Comparison of ENCODE assay signal across 15 mouse cellular contexts in the genomic region with DNA sequence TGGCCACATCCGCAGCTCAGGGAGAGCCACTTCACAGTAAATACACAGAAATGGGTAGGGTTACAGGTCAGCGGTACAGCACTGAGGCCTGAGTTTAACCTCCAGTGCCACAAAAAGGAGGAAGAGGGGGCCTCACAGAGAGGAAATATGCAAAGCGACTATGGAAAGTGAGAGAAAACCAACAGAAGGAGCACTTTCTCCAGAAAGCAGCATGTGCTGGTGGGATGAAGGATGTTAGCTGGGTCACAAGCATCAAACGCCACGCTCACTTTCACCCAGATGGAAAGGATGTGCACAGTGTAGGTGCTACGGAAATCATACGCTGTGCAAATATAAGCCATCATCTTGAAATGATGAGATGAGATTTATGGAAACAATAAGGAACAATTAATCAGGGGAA. TPM values are rescaled to one million over a fixed set of nuclear protein-coding genes. Genes with fewer than 3 reads are reported as not detected.
A peak's percentile ranks its signal among the peaks of the same experiment; 100 is the strongest.
DNase-seq lines count a peak whose midpoint lies in the region; ATAC-seq lines count a peak whose summit lies in the region.
"Had no signal": no experiment of that assay in that cellular context is flagged by ENCODE, and none has a peak within 500 bp of the region (broad histone marks: within the 10 kb centered on the region; RNA-seq: fewer than 3 reads in every experiment).

No protein-coding gene starts in this region.

- no peaks in the 10 kb centered on the region for H3K4me1 ChIP-seq in heart, embryonic 11.5 days (ENCODE audit: control insufficient read depth, insufficient read depth, low read length)
- H3K4me1 ChIP-seq in kidney, embryonic 14.5 days (ENCODE audit: control insufficient read depth, insufficient read depth, low read length) = peaks cover 4% of the 10 kb centered on the region; the same call in 1 of the 2 replicates
- no peaks in the 10 kb centered on the region for H3K4me1 ChIP-seq in midbrain, embryonic 11.5 days (ENCODE audit: control insufficient read depth, insufficient read depth, low read length)
- no peaks in the 10 kb centered on the region for H3K4me1 ChIP-seq in midbrain, embryonic 13.5 days (replicated peaks)
- H3K4me1 ChIP-seq in stomach, embryonic 16.5 days (ENCODE audit: control insufficient read depth, insufficient read depth, low read length) = peaks cover 6% of the 10 kb centered on the region
- H3K4me1 ChIP-seq: midbrain, embryonic 10.5 days had no signal

- H3K27ac ChIP-seq in heart, embryonic 11.5 days (ENCODE audit: low read depth, low read length) = peak overlapping the region; percentile 86
- H3K27ac ChIP-seq in kidney, embryonic 14.5 days (ENCODE audit: low read depth, low read length) = peak overlapping the region; percentile 48; the same call in 1 of the 2 replicates
- no peak overlapping the region for H3K27ac ChIP-seq in midbrain, embryonic 11.5 days (ENCODE audit: low read depth, low read length)
- H3K27ac ChIP-seq in midbrain, embryonic 13.5 days = no peak overlapping the region
- H3K27ac ChIP-seq in stomach, embryonic 16.5 days (ENCODE audit: low read length) = no peak overlapping the region
- H3K27ac ChIP-seq: midbrain, embryonic 10.5 days had no signal

- no peaks in the 10 kb centered on the region; the same call in 1 of the 2 replicates for H3K36me3 ChIP-seq in heart, embryonic 11.5 days (ENCODE audit: control insufficient read depth, insufficient read depth, low read length)
- no peaks in the 10 kb centered on the region for H3K36me3 ChIP-seq in kidney, embryonic 14.5 days (ENCODE audit: control insufficient read depth, insufficient read depth, low read length)
- H3K36me3 ChIP-seq in midbrain, embryonic 11.5 days (ENCODE audit: control insufficient read depth, insufficient read depth, low read length) = no peaks in the 10 kb centered on the region
- no peaks in the 10 kb centered on the region for H3K36me3 ChIP-seq in midbrain, embryonic 13.5 days
- no peaks in the 10 kb centered on the region for H3K36me3 ChIP-seq in stomach, embryonic 16.5 days (ENCODE audit: control insufficient read depth, insufficient read depth, low read length)
- H3K36me3 ChIP-seq: midbrain, embryonic 10.5 days had no signal

- 67% methylated on average over 7 of the region's 7 CpGs for WGBS in heart, embryonic 11.5 days (ENCODE audit: insufficient replicate concordance)
- 16% methylated on average over 7 of the region's 7 CpGs for WGBS in kidney, embryonic 14.5 days
- WGBS in midbrain, embryonic 11.5 days = 90% methylated on average over 7 of the region's 7 CpGs
- WGBS in midbrain, embryonic 13.5 days = 93% methylated on average over 7 of the region's 7 CpGs
- whole genome bisulfite sequencing in stomach, embryonic 16.5 days = 38% methylated on average over 7 of the region's 7 CpGs

- no peak overlapping the region for H3K9ac ChIP-seq in heart, embryonic 11.5 days (ENCODE audit: low read depth, low read length)
- no peak overlapping the region for H3K9ac ChIP-seq in kidney, embryonic 14.5 days (ENCODE audit: low read depth, low read length)
- H3K9ac ChIP-seq in midbrain, embryonic 11.5 days (ENCODE audit: low read length) = no peak overlapping the region
- H3K9ac ChIP-seq in midbrain, embryonic 13.5 days (replicated peaks) = no peak overlapping the region
- H3K9ac ChIP-seq in stomach, embryonic 16.5 days (ENCODE audit: low read length) = no peak overlapping the region

- no peak overlapping the region for H3K4me3 ChIP-seq in heart, embryonic 11.5 days (ENCODE audit: low read depth, low read length)
- H3K4me3 ChIP-seq in kidney, embryonic 14.5 days (ENCODE audit: low read length) = no peak overlapping the region
- no peak overlapping the region for H3K4me3 ChIP-seq in midbrain, embryonic 11.5 days (ENCODE audit: low read depth, low read length)
- H3K4me3 ChIP-seq in midbrain, embryonic 13.5 days (replicated peaks) = no peak overlapping the region
- H3K4me3 ChIP-seq in stomach, embryonic 16.5 days (replicated peaks; ENCODE audit: low read length) = no peak overlapping the region
- H3K4me3 ChIP-seq: erythroblast, embryonic 14.5 days; midbrain, embryonic 10.5 days had no signal

- H3K27me3 ChIP-seq in heart, embryonic 11.5 days (ENCODE audit: control insufficient read depth, insufficient read depth, low read length) = no peaks in the 10 kb centered on the region
- H3K27me3 ChIP-seq in kidney, embryonic 14.5 days (ENCODE audit: control insufficient read depth, insufficient read depth, low read length) = no peaks in the 10 kb centered on the region
- no peaks in the 10 kb centered on the region for H3K27me3 ChIP-seq in midbrain, embryonic 11.5 days (ENCODE audit: control insufficient read depth, insufficient read depth, low read length)
- H3K27me3 ChIP-seq in midbrain, embryonic 13.5 days = no peaks in the 10 kb centered on the region
- H3K27me3 ChIP-seq in stomach, embryonic 16.5 days (ENCODE audit: control insufficient read depth, insufficient read depth, low read length) = no peaks in the 10 kb centered on the region
- H3K27me3 ChIP-seq: Patski had no signal

- ATAC-seq in heart, embryonic 11.5 days (replicated peaks; ENCODE audit: insufficient number of reproducible peaks, low FRiP score, low TSS enrichment) = peak; percentile 32
- ATAC-seq in kidney, embryonic 14.5 days (ENCODE audit: low FRiP score, low TSS enrichment) = peak; percentile 67
- no peak for ATAC-seq in midbrain, embryonic 11.5 days (ENCODE audit: low FRiP score)
- no peak for ATAC-seq in midbrain, embryonic 13.5 days
- 0 out of 2 replicates have a peak, but pooled peaks have one; percentile 7 for ATAC-seq in stomach, embryonic 16.5 days (ENCODE audit: insufficient read depth, low FRiP score)
- ATAC-seq: forebrain, embryonic 16.5 days; Patski had no signal

- DNase-seq in heart, postnatal 4 days = no peak
- no peak for DNase-seq in kidney, postnatal 10 days
- DNase-seq in midbrain, embryonic 11.5 days (ENCODE audit: low spot score, missing footprints) = peak; percentile 19
- DNase-seq in thymus, postnatal 25 days = no peak
- DNase-seq: cerebellum, postnatal 10 days; right cerebral cortex, adult 18-20 months; thymus, postnatal 4 days had no signal

- no peak overlapping the region for H3K4me2 ChIP-seq in heart, embryonic 11.5 days
- H3K4me2 ChIP-seq in kidney, embryonic 14.5 days (replicated peaks; ENCODE audit: low read depth, low read length) = no peak overlapping the region
- H3K4me2 ChIP-seq in midbrain, embryonic 11.5 days = no peak overlapping the region
- no peak overlapping the region for H3K4me2 ChIP-seq in midbrain, embryonic 13.5 days (replicated peaks)
- no peak overlapping the region for H3K4me2 ChIP-seq in stomach, embryonic 16.5 days (ENCODE audit: low read depth, low read length)

- H3K9me3 ChIP-seq in heart, embryonic 11.5 days (replicated peaks; ENCODE audit: control insufficient read depth, low read length) = no peaks in the 10 kb centered on the region
- no peaks in the 10 kb centered on the region for H3K9me3 ChIP-seq in kidney, embryonic 14.5 days (ENCODE audit: control insufficient read depth, low read length)
- no peaks in the 10 kb centered on the region for H3K9me3 ChIP-seq in midbrain, embryonic 11.5 days (ENCODE audit: control insufficient read depth, low read length)
- no peaks in the 10 kb centered on the region for H3K9me3 ChIP-seq in midbrain, embryonic 13.5 days
- H3K9me3 ChIP-seq in stomach, embryonic 16.5 days (replicated peaks; ENCODE audit: control insufficient read depth, low read length) = no peaks in the 10 kb centered on the region
- H3K9me3 ChIP-seq: midbrain, embryonic 10.5 days had no signal

RNA-seq across cellular contexts. Expression of a gene that starts 28.3 kb away (rescaled TPM):
- 31.3 and 33.6 TPM in 2 replicates for polyA plus RNA-seq in heart, embryonic 11.5 days (2014; fragmentation: Nextera tagmentation; extraction: Ambion mirVana)
- total RNA-seq in heart, postnatal 4 days (2021) = 10 to 100 TPM; 38.6 to 45.5 TPM
- 11.0 and 12.7 TPM in 2 replicates for polyA plus RNA-seq in kidney, embryonic 14.5 days (2014; fragmentation: Nextera tagmentation; extraction: Ambion mirVana)
- 3.9 and 4.5 TPM in 2 replicates for polyA plus RNA-seq in midbrain, embryonic 11.5 days (2014; fragmentation: Nextera tagmentation; extraction: Ambion mirVana)
- polyA plus RNA-seq in midbrain, embryonic 13.5 days (2015; fragmentation: Nextera tagmentation; extraction: Ambion mirVana) = 4.3 and 4.5 TPM in 2 replicates
- polyA plus RNA-seq in stomach, embryonic 16.5 days (2015; fragmentation: Nextera tagmentation; extraction: Ambion mirVana) = 13.2 and 14.8 TPM in 2 replicates

RNA-seq across cellular contexts. Expression of a gene that starts 46.6 kb away (rescaled TPM):
- polyA plus RNA-seq in heart, embryonic 11.5 days (2014; fragmentation: Nextera tagmentation; extraction: Ambion mirVana) = 92.8 and 93.4 TPM in 2 replicates
- 10 to 100 TPM; 63.8 to 66.8 TPM for total RNA-seq in heart, postnatal 4 days (2021)
- 83.1 and 100 TPM in 2 replicates for polyA plus RNA-seq in kidney, embryonic 14.5 days (2014; fragmentation: Nextera tagmentation; extraction: Ambion mirVana)
- 77.1 and 78.9 TPM in 2 replicates for polyA plus RNA-seq in midbrain, embryonic 11.5 days (2014; fragmentation: Nextera tagmentation; extraction: Ambion mirVana)
- polyA plus RNA-seq in midbrain, embryonic 13.5 days (2015; fragmentation: Nextera tagmentation; extraction: Ambion mirVana) = 54.1 and 55.3 TPM in 2 replicates
- 96.6 and 98.8 TPM in 2 replicates for polyA plus RNA-seq in stomach, embryonic 16.5 days (2015; fragmentation: Nextera tagmentation; extraction: Ambion mirVana)

RNA-seq across cellular contexts. Expression of a gene that starts 47.3 kb away (rescaled TPM):
- polyA plus RNA-seq in heart, embryonic 11.5 days (2014; fragmentation: Nextera tagmentation; extraction: Ambion mirVana) = 51.8 and 56.3 TPM in 2 replicates
- 10 to 100 TPM; 28.4 to 35.0 TPM for total RNA-seq in heart, postnatal 4 days (2021)
- polyA plus RNA-seq in kidney, embryonic 14.5 days (2014; fragmentation: Nextera tagmentation; extraction: Ambion mirVana) = 58.3 and 73.9 TPM in 2 replicates
- 101 TPM in 2 replicates for polyA plus RNA-seq in midbrain, embryonic 11.5 days (2014; fragmentation: Nextera tagmentation; extraction: Ambion mirVana)
- polyA plus RNA-seq in midbrain, embryonic 13.5 days (2015; fragmentation: Nextera tagmentation; extraction: Ambion mirVana) = 70.6 and 72.4 TPM in 2 replicates
- polyA plus RNA-seq in stomach, embryonic 16.5 days (2015; fragmentation: Nextera tagmentation; extraction: Ambion mirVana) = 56.6 and 65.3 TPM in 2 replicates

Comparison
In these comparisons a context has a peak if more than half of its experiments do, and no peak if none do; other contexts are left out.
1. ATAC-seq: peak in heart, embryonic 11.5 days (single experiment), kidney, embryonic 14.5 days (single experiment) and stomach, embryonic 16.5 days (single experiment); none in midbrain, embryonic 11.5 days (single experiment) and midbrain, embryonic 13.5 days (single experiment).
2. H3K27ac ChIP-seq: peak in heart, embryonic 11.5 days (single experiment) and kidney, embryonic 14.5 days (single experiment); none in midbrain, embryonic 11.5 days (single experiment), midbrain, embryonic 13.5 days (single experiment) and stomach, embryonic 16.5 days (single experiment).